Mouse (Mus musculus): ENCODE data around the gene Lin7b. TPM values are rescaled to one million over a fixed set of nuclear protein-coding genes. Genes with fewer than 3 reads are reported as not detected.

Gene Lin7b
- polyA plus RNA-seq, 1 experiment from 2014 or later, result 0.79 TPM

DNA sequence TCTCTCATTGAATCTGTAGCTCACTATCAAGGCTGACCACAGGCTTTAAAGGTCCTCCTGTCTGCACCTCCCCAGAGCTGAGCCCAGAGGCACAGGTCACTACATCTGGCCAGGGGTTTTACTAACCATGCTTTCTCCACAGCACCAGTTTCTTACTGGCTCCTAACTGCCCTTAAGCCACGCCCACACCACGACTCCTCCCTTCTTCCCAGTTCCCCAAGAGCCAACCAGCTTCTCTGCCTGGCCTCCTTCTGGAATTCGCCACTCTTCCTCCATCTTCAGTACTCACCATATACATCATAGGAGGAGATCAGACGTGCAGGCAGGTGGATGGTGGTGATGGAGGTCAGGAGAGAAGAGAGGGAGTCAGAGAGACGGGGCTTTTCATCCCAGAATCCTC lies 17.3 kb downstream of the Lin7b start:
- no peak for DNase-seq (ENCODE audit: low spot score)

DNA sequence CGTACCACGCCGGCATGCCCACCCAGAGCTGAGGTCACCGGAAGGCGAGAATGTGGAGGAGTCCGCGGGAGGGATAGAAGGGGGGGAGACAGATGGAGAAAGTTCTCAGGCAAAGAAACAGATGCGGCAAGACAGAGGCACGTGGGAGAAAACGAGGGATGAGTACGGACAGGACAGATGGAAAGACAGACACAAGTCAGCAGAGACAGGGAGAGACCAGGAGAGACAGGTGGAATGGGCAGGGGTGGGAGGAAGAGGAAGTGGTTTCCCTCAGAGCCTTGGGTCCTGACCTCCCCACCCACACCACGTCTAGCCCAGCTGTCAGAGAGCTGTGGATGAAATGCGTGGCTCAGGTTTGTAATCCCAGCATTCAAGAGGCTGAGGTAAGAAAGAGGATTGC lies 23.5 kb downstream of the Lin7b start:
- no peak for DNase-seq (ENCODE audit: low spot score)

DNA sequence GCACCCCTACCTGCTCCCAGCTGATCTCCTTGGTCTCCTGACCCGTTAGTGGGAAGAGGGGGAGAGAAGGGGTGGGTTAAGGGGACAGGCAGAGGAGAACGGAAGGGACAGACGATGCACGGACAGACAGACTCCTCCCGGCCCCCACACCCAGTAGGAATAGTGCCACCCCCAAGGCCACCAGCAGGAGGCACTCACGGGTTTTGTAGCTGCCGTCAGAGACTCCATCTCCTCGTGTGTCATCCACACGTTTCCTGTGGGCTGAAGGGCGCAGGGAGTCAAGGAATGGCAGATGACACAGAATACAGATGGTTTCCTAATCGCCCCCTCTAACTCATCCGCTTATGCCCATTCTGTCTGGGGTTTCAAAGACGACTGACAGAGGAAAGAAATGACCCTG lies 26.8 kb downstream of the Lin7b start:
- peak; percentile 28 for DNase-seq (ENCODE audit: low spot score)

DNA sequence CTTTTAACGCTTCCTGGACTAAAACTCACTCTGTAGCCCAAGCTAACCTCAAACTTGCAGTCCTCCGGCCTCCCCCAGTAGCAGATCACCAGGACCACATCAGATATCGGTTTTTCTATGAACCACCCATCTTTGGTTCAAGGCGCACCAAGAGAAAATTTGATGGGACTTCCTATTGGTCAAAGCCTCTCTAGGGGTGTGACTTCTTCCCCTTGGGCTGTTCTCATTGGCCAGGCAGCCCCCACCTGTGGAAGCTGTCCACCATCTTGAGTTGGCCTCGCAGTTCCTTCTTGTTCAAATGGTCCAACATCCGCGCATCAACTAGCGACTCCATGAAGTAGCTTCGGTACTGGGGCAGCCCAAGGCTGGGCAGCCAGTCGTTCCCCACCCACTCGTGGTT lies 28.3 kb downstream of the Lin7b start:
- no peak for DNase-seq (ENCODE audit: low spot score)

DNA sequence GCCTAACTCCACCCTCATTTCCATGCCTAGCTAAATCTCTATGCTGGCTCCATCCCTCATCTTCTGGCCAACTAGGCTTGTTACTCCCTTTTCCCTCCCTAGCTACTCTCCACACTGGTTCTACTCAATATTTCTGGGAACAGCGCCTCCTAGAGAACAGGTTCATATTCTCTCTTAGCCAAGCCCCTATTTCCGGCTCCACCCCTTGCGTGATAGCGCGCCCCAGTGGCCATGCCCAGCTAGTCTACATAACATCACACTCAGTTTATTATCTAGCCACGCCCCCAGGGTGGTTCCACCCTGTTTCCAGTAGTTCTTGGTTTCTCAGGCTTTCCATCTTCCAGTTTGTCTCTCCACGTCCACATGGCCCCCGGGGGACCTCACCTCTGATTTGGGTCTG lies 29.1 kb downstream of the Lin7b start:
- peak; percentile 86 for DNase-seq (ENCODE audit: low spot score)

DNA sequence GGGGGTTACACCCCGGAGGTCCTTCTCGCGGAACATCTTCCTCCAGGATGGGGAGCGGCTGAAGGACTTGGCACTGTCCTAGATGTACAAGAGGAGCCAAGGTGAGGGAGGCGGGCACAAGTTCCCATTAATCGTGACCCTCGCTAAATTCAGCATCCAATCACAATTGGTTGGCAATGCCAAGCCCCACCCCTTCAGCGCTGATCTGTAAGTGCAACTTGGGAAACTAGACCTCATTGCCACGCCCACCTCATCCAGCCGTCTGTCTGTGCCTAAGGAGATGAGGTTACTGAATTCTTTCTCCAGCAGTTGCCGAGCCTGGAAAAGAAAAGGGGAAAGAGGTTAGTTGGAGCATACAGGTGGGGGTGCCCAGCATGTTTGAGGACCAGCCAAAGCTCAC lies 29.7 kb downstream of the Lin7b start:
- no peak for DNase-seq (ENCODE audit: low spot score)

DNA sequence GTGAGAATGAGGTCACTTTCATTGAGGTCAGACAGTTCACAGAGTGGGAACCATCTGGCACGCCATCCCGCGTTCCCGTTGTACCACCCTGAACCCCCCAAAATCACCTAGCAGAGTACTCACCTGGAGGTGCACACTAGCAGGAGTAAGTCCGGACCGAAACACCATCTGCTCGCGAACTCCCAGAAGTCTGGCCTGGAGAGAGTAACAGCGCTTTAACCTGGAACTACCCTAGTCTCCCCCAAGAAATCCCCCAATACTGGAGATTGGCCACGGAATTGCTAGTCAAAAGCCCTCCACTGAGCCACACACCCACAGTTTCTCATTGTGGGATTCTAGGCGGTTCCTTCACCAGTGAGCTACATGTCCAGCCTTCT lies 30.3 kb downstream of the Lin7b start:
- no peak for DNase-seq (ENCODE audit: low spot score)

DNA sequence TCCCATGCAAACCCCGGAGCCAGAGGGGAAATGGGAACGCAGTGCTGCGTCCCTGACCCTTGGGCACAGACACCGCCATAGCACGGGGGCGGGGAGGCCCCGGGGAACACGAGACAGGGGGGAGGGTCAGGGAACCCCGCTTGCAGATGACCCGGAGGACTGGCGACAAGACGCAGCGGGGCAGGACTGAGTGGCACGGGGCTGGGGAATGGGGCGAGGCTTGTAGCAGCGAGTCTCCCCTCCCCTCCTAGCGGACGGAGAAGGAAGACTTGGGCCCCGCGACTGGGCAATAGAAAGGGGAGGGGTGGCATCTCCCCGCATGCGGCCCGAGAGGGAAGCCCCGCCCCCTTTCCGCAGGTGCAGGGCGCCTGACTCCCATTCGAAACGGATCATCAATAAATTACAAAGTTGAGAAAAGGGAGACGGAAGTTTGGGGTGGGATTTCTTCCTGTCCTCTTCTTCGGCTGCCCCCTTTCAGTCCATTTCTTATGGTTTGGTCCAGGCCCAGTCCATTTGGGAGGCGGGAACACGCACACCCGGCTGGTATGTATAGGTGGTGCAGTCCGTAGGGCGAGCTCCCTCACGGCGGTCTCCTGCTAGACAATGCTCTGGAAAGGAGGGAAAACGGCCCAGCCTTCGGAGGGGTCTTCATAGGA lies 30.8 kb downstream of the Lin7b start:
- DNase-seq (ENCODE audit: low spot score), result no peak

DNA sequence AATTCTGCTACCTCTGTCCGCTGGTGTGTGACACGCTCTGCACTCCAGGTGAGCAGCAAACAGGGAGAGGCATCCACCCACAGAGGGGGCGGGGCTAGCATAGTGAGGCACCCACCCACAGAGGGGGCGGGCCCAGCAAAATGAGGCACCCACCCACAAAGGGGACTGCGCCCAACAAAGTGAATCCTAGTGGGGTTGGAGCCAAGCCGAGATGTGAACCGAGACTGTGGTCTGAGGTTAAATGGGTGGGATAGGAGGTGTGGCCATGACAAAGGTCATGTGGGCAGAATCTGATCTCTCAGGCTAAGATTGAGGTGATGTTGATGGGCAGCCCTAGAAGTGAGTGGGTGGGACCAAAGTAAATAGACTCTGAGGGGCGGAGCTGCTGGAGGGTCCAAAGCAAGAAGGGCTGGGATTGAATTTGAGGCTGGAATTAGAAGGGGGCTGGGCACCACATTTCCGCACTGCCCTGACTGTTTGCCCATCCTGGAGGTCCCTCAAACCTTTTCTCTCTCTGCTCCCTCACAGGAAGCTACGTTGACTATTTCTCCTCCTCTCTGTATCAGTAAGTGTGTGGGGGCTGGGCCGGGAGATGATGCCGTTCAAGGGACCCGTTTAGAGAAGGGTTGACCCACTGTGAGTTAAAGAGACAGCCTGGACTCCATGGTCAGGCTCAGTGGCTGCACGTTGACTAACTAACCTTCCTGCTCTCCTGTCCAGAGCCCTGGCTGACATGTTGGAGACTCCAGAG lies 32.0 kb downstream of the Lin7b start:
- DNase-seq (ENCODE audit: low spot score), result peak; percentile 27

DNA sequence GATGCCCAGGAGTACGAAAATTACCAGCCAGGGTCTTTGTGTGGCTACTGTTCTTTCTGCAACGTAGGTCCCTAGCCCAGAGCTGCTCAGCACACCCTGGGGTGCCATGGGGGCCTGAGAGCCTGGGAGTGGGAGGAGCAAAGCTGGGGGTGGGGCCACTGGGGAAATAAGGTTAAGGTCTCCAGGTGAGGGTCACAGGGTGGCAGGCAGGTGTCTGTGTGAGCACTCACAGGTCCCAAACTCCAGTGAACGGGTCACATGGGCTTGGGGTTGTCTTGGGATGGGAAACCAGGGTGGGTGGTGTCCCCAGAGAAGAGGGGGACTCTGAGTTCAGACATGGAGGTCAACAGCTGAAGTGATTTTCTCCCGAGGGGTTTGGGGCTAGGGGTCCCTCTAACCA lies 32.9 kb downstream of the Lin7b start:
- DNase-seq (ENCODE audit: low spot score), result no peak

DNA sequence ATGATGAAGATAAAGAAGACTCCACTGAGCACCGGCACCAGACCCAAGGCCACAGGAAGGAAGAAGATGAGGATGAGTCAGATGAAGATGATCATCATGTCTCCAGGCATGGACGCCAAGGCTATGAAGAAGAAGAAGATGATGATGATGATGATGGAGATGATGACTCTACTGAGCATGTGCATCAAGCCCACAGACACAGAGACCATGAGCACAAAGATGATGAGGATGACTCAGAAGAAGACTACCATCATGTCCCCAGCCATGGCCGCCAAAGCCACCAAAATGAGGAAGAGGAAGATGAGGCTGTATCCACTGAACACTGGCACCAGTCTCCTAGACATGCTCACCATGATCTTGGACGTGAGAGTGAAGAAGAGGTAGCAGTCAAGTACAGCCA lies 34.1 kb downstream of the Lin7b start:
- DNase-seq (ENCODE audit: low spot score), result no peak

DNA sequence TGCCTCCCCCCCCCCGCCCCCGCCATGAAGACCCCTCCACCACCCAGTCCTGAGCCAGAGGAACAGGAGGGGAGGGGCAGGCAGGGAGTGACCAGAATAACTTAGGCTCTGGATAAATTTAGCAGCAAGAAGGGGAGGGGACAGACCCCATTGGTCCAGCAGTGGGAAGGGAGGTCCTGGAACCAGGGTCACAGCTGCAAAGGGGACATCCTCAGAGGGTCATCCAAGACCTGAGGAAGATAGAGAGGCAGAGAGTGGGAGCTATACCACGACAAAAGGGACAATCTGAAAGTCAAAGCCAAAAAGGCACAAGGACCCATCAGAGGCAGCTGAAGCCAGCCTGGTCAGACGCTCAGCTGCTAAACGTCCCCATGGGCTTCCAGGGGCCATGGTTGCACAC lies 35.3 kb downstream of the Lin7b start, which contains the start of gene Hrc:
Gene Hrc, plus strand, starts transcription at position 235 of the 400 bp plus-strand sequence.
- DNase-seq (ENCODE audit: low spot score), result no peak

DNA sequence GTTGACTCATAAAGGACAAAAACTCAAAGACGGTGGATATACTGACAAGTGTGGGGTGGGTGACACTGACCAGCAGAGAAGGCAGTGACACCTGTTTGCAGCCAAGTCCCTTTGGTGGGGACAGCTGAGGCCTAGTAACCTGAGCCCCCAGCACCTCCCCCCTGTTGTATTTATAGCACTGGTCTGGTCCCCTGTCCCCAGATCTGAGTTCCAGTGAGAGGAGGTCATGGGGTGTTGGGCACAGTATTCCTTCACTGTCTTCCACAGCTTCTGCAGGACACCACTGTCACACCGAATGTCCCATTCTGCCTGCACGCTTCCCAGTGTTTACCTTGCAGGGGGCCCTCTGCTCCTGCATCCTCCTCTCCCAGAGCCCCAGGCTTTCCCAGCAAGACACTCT lies 35.8 kb downstream of the Lin7b start:
- DNase-seq (ENCODE audit: low spot score), result no peak

DNA sequence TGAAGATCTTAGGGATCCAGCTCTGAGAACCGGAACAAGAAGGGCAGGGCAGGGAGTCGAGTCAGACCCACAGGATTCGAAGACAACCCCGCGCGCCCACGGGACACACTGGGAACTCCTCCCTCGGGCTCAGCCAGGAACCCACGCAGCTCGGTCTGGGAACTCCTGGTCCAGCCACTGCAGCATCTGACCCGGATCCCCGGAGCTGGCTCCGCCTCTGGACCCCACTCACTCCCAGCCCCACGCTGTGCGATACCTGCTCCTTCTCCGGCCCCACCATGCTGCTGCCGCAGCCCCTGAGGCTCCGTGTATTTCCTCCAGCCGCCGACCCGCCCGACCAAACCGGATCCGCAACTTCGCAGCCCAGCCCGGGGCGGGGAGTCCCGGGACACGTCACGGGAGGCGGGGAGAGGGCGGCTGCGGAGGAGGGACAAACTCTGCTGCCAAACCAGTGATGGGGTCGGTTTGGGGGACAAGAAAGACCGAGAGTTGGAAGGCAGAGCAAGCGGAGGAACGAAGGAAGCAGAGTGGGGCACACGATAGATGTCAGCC lies 36.9 kb downstream of the Lin7b start, which contains the start of gene Trpm4:
Gene Trpm4, minus strand, starts transcription at position 350 of the 552 bp plus-strand sequence.
- DNase-seq (ENCODE audit: low spot score), result peak; percentile 84

DNA sequence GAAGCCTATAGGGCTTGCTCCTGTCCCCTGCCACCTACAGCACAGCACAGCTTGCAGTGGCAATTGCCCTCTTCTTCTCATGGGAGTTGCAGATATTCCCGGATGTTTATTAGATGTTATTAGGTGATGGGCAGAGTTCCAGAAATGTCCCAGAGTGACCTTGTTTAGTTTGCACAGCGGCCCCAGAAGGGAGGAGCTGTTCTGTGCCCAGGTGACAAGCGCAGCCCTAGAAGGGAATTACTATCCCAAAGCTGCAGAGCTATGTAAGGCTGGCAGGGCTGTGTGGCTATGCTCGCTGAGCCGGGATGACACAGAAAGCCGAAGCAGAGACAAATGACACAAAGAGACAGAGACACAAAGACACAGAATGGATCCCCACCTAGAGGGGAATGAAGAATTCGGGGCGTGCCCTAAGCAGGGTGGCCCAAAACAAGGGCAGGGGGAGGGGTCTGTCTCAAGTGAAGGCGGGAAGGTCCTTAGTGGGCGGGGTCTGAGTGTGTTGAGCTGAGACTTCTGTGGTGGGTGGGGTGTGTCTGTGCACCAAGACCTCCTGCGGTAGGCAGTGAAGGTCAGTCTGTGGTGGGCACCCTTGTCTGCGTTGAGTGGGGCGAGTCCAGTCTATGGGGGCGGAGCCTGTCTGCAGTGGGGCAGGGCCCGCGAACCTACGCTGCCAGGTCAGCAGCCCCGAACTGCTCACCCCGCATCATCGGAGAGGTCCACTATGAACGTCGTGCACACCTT lies 37.5 kb downstream of the Lin7b start:
- peak; percentile 70 for DNase-seq (ENCODE audit: low spot score)

DNA sequence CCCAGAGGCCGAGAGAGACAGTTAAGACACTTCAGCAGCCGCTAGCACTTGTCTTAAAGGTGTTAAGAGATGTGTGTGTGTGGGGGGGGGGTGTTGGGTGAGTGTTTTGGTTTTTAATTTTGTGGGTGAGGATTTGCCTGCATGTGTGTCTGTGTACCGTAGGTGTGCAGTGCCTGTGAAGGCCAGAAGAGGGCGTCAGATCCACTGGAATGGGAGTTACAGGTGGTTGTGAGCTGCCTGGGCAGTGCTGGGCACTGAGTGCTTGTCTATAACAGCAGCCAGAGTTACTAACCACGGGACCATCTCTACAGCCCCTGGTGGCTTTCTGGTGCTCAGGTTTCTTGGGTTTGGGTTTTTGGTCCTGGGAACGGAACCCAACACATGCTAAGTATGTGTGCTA lies 38.9 kb downstream of the Lin7b start:
- no peak for DNase-seq (ENCODE audit: low spot score)

DNA sequence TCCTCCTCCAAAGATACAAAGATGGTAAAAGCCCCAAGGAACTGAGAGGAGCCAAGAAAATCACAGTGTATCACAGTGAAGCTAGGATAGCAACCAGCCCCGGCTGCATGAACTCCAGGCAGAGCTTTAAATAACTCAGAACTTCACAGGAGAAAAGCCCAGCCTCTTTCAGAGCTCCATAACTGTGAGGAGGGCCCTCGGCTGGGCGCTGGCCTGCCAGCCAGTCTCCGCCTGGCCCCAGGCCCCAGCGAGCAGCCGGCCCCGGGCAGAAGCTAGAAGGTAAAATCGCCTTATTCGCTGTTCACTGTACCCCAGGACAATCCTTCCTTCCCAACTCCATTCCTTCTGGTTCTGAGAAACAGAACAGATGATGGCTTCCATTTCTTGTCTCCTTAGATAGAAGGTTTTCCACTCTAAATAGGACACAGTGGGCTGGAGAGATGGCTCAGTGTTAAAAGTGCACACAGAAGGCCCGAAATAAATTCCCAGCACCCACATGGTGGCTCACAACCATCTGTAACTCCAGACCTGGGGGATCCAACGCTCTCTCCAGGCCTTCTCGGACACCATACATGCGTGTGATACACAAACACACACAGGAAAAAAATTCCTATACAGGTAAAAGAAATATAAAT lies 41.4 kb downstream of the Lin7b start:
- no peak for DNase-seq (ENCODE audit: low spot score)

DNA sequence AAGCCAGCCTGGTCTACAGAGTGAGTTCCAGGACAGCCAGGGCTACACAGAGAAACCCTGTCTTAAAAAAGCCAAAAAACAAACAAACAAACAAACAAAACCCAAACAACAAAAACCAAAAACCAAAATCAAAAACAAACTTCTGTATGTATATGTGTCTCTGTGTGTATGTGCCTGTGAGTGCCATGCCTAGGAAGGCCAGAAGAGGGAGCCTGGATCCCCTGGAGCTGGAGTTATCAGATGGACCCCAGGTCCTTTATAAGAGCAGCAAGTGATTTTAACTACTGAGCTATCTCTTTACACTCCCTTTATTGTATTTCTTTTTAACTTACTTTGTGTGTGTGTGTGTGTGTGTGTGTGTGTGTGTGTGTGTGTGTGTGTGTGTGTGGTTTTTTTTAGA lies 44.6 kb downstream of the Lin7b start:
- no peak for DNase-seq (ENCODE audit: low spot score)

DNA sequence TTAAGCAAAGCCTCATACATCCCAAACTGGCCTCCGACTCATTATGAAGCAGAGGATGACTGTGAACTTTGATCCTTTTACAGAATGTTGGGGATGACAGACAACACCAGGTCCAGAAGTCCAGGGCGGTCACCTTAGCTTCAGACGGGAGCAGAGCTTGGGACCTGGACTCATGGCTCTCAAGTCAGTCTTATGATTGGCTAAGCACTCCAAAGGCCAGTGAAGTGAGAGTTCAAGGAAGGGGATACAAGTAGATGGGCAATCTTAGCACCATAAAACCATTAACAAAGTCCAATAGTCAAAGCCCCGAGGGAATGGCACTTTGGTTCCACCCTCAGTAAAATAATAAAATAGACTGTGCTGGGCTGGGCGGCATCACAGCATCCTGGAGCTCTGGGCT lies 47.3 kb downstream of the Lin7b start:
- no peak for DNase-seq (ENCODE audit: low spot score)

DNA sequence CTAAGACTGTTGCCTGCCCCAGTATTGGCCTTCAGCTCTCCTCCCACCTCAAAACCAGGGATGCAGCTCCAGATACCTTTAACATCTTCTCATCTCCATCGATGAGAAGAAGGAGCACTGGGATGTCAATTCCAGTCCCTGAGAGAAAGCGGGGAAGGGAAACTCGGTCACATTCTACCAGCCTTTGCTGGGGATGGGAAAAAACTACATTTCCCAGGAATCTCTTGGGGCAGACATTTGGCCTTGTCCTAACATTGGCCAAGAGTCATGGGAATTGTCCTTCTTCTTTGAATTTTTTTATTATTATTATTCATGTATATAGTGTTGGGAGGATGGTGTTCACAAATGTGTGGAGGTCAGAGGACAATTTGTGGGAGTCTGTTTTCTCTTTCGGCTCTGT lies 48.1 kb downstream of the Lin7b start:
- DNase-seq (ENCODE audit: low spot score), result no peak

Measured in thymus, postnatal 0 days (tissue).